Mouse (Mus musculus) megakaryocyte, embryonic 14.5 days (primary cell): Measurements from ENCODE around the gene Dyrk1a. TPM values are rescaled to one million over a fixed set of nuclear protein-coding genes. Genes with fewer than 3 reads are reported as not detected.

ENCODE experiments used
- H3K27me3 ChIP-seq: replicated peaks from 2 replicates; pipeline ENCODE3; 2012; ENCODE audit warnings: inconsistent platforms
- H3K36me3 ChIP-seq: replicated peaks from 2 replicates; pipeline ENCODE3; 2012; ENCODE audit warnings: low read length, inconsistent platforms, mixed read lengths
- H3K4me1 ChIP-seq: 2 replicates; pipeline ENCODE4 v1.6.1; 2012; ENCODE audit warnings: inconsistent platforms
- H3K4me3 ChIP-seq: replicated peaks from 2 replicates; pipeline ENCODE3; 2012; ENCODE audit warnings: moderate library complexity, mild to moderate bottlenecking, inconsistent platforms
- H3K9me3 ChIP-seq: 2 replicates; pipeline ENCODE4 v1.6.1; 2012; ENCODE audit warnings: inconsistent platforms
- FLI1 ChIP-seq: IDR thresholded peaks from 2 replicates; pipeline ENCODE4 v1.6.1; 2012; ENCODE audit warnings: low read length, inconsistent platforms, mixed read lengths
- GATA1 ChIP-seq: IDR thresholded peaks from 3 replicates; pipeline ENCODE4 v1.6.1; 2012; ENCODE audit warnings: mixed read lengths, low read length, inconsistent platforms, borderline replicate concordance
- polyA plus RNA-seq: library from polyadenylated mRNA; stranded (reverse); fragments of >175 nt; gene quantifications from 2 replicates; pipeline ENCODE4 v1.2.3, GENCODE M21; 2012; ENCODE audit warnings: low replicate concordance; ENCODE audit not compliant: insufficient read depth

Dyrk1a gene
- polyA plus RNA-seq: 5.9 and 6.5 TPM in 2 replicates

GRCm38 (mm10) chr16:94569229-94570176 lies at the start of gene Dyrk1a:
Dyrk1a (plus strand) TSS chr16:94570010.
- Histone ChIP-seq H3K4me1 (peaks cover 67% of the 10 kb centered on the region), H3K9me3 (no peaks in the 10 kb centered on the region), H3K4me3 (peak within 1 kb of the TSS; percentile 99), H3K36me3 (peaks cover 35% of the 10 kb centered on the region), H3K27me3 (no peaks in the 10 kb centered on the region)
- no peak for TF ChIP-seq FLI1
- TF ChIP-seq GATA1: no peak

- H3K4me3 ChIP-seq: peak overlapping the region; percentile 79
- peaks cover 36% of the 10 kb centered on the region for H3K36me3 ChIP-seq
- no peaks in the 10 kb centered on the region for H3K27me3 ChIP-seq
- no peak for TF ChIP-seq GATA1
- TF ChIP-seq FLI1: no peak
- H3K4me1 ChIP-seq: peaks cover 75% of the 10 kb centered on the region
- no peaks in the 10 kb centered on the region for H3K9me3 ChIP-seq
Measured at GRCm38 (mm10) chr16:94523594-94524377, 46.0 kb upstream of the Dyrk1a start.

- TF ChIP-seq GATA1: no peak
- no peak for TF ChIP-seq FLI1
- H3K4me1 ChIP-seq: peaks cover 72% of the 10 kb centered on the region
Measured at GRCm38 (mm10) chr16:94524691-94525090, 45.1 kb upstream of the Dyrk1a start.

GRCm38 (mm10) chr16:94525955-94526343 lies 43.9 kb upstream of the Dyrk1a start:
- peaks cover 36% of the 10 kb centered on the region for H3K36me3 ChIP-seq
- H3K27me3 ChIP-seq: no peaks in the 10 kb centered on the region
- H3K9me3 ChIP-seq: no peaks in the 10 kb centered on the region
- peak overlapping the region; percentile 96 for H3K4me3 ChIP-seq
- TF ChIP-seq FLI1 (no peak), GATA1 (no peak)
- peaks cover 69% of the 10 kb centered on the region for H3K4me1 ChIP-seq

More at GRCm38 (mm10) chr16:94524691-94525090, 45.1 kb upstream of the Dyrk1a start:
- peak overlapping the region; percentile 21 for H3K4me3 ChIP-seq
- peaks cover 42% of the 10 kb centered on the region for H3K36me3 ChIP-seq
- no peaks in the 10 kb centered on the region for H3K9me3 ChIP-seq
- H3K27me3 ChIP-seq: no peaks in the 10 kb centered on the region

GRCm38 (mm10) chr16:94526344-94527151 lies 43.3 kb upstream of the Dyrk1a start, which contains the start of gene Vps26c:
Vps26c (minus strand) TSS chr16:94526830.
- Histone ChIP-seq H3K4me1 (peaks cover 68% of the 10 kb centered on the region), H3K27me3 (no peaks in the 10 kb centered on the region), H3K4me3 (peak within 1 kb of the TSS; percentile 96), H3K9me3 (no peaks in the 10 kb centered on the region), H3K36me3 (peaks cover 31% of the 10 kb centered on the region)
- peak; percentile 88 for TF ChIP-seq FLI1
- TF ChIP-seq GATA1: no peak

GRCm38 (mm10) chr16:94527152-94527534 lies 42.7 kb upstream of the Dyrk1a start:
- Histone ChIP-seq H3K4me3 (peak overlapping the region; percentile 96), H3K9me3 (no peaks in the 10 kb centered on the region), H3K27me3 (no peaks in the 10 kb centered on the region), H3K36me3 (peaks cover 25% of the 10 kb centered on the region), H3K4me1 (peaks cover 62% of the 10 kb centered on the region)
- TF ChIP-seq FLI1 (no peak), GATA1 (no peak)

- H3K36me3 ChIP-seq: peaks cover 22% of the 10 kb centered on the region
- no peaks in the 10 kb centered on the region for H3K27me3 ChIP-seq
- H3K9me3 ChIP-seq: no peaks in the 10 kb centered on the region
- H3K4me3 ChIP-seq: peak overlapping the region; percentile 96
- peaks cover 60% of the 10 kb centered on the region for H3K4me1 ChIP-seq
- no peak for TF ChIP-seq FLI1
- TF ChIP-seq GATA1: no peak
Measured at GRCm38 (mm10) chr16:94527546-94527945, 42.3 kb upstream of the Dyrk1a start.

- TF ChIP-seq FLI1 (no peak), GATA1 (no peak)
- Histone ChIP-seq H3K4me3 (no peak overlapping the region), H3K4me1 (peaks cover 62% of the 10 kb centered on the region), H3K27me3 (no peaks in the 10 kb centered on the region), H3K9me3 (no peaks in the 10 kb centered on the region), H3K36me3 (peaks cover 17% of the 10 kb centered on the region)
Measured at GRCm38 (mm10) chr16:94531268-94531667, 38.5 kb upstream of the Dyrk1a start.

- Histone ChIP-seq H3K4me1 (peaks cover 67% of the 10 kb centered on the region), H3K9me3 (no peaks in the 10 kb centered on the region), H3K36me3 (peaks cover 8% of the 10 kb centered on the region), H3K4me3 (no peak overlapping the region), H3K27me3 (no peaks in the 10 kb centered on the region)
- TF ChIP-seq GATA1 (no peak), FLI1 (no peak)
Measured at GRCm38 (mm10) chr16:94533679-94534078, 36.1 kb upstream of the Dyrk1a start.
